Mouse (Mus musculus): ENCODE measurements around the gene Cmpk1. TPM values are rescaled to one million over a fixed set of nuclear protein-coding genes. Genes with fewer than 3 reads are reported as not detected.
"Not testable (repeated sequence)": the region's sequence is repeated elsewhere in the genome, so short reads cannot be mapped to it uniquely, and the experiment has no call there.

Cmpk1 gene
- polyA plus RNA-seq, 1 experiment: 2.9 TPM

GRCm38 (mm10) chr4:114986211-114986590 lies 840 bp downstream of the Cmpk1 start:
- H3K4me3 ChIP-seq (replicated peaks): peak overlapping the region; percentile 95
- peaks cover 34% of the 10 kb centered on the region for H3K4me1 ChIP-seq (ENCODE audit: control insufficient read depth)
- no peaks in the 10 kb centered on the region for H3K9me3 ChIP-seq (ENCODE audit: control insufficient read depth, low read length)
- H3K27me3 ChIP-seq (ENCODE audit: control insufficient read depth): no peaks in the 10 kb centered on the region
- TF ChIP-seq GATA1 (IDR thresholded peaks at IDR 0.05; ENCODE audit: low read length) (no peak), TAL1 (IDR thresholded peaks at IDR 0.05; ENCODE audit: low read length) (no peak)
- peaks cover 9% of the 10 kb centered on the region for H3K36me3 ChIP-seq (ENCODE audit: control insufficient read depth)

GRCm38 (mm10) chr4:114983020-114983419 lies 4.0 kb downstream of the Cmpk1 start:
- no peaks in the 10 kb centered on the region for H3K27me3 ChIP-seq (ENCODE audit: control insufficient read depth)
- H3K36me3 ChIP-seq (ENCODE audit: control insufficient read depth): peaks cover 9% of the 10 kb centered on the region
- H3K4me1 ChIP-seq (ENCODE audit: control insufficient read depth): peaks cover 33% of the 10 kb centered on the region
- no peak overlapping the region for H3K4me3 ChIP-seq (replicated peaks)
- H3K9me3 ChIP-seq (ENCODE audit: control insufficient read depth, low read length): no peaks in the 10 kb centered on the region
- no peak for TF ChIP-seq GATA1 (IDR thresholded peaks at IDR 0.05; ENCODE audit: low read length)
- no peak for TF ChIP-seq TAL1 (IDR thresholded peaks at IDR 0.05; ENCODE audit: low read length)

- Histone ChIP-seq H3K36me3 (ENCODE audit: control insufficient read depth) (peaks cover 9% of the 10 kb centered on the region), H3K4me3 (replicated peaks) (no peak overlapping the region), H3K4me1 (ENCODE audit: control insufficient read depth) (peaks cover 29% of the 10 kb centered on the region), H3K9me3 (ENCODE audit: control insufficient read depth, low read length) (no peaks in the 10 kb centered on the region), H3K27me3 (ENCODE audit: control insufficient read depth) (no peaks in the 10 kb centered on the region)
- TF ChIP-seq GATA1 (IDR thresholded peaks at IDR 0.05; ENCODE audit: low read length) (no peak), TAL1 (IDR thresholded peaks at IDR 0.05; ENCODE audit: low read length) (no peak)
Observed at GRCm38 (mm10) chr4:114982619-114983018, 4.4 kb downstream of the Cmpk1 start.

- H3K4me3 ChIP-seq (replicated peaks): no peak overlapping the region
- no peak for TF ChIP-seq GATA1 (IDR thresholded peaks at IDR 0.05; ENCODE audit: low read length)
- H3K36me3 ChIP-seq (ENCODE audit: control insufficient read depth): peaks cover 9% of the 10 kb centered on the region
- H3K4me1 ChIP-seq (ENCODE audit: control insufficient read depth): no peaks in the 10 kb centered on the region
- no peaks in the 10 kb centered on the region for H3K27me3 ChIP-seq (ENCODE audit: control insufficient read depth)
- H3K9me3 ChIP-seq (ENCODE audit: control insufficient read depth, low read length): no peaks in the 10 kb centered on the region
Observed at GRCm38 (mm10) chr4:114973229-114973740, 13.8 kb downstream of the Cmpk1 start.

GRCm38 (mm10) chr4:114970736-114971135 lies 16.3 kb downstream of the Cmpk1 start:
- no peaks in the 10 kb centered on the region for H3K9me3 ChIP-seq (ENCODE audit: control insufficient read depth, low read length)
- no peaks in the 10 kb centered on the region for H3K4me1 ChIP-seq (ENCODE audit: control insufficient read depth)
- H3K27me3 ChIP-seq (ENCODE audit: control insufficient read depth): no peaks in the 10 kb centered on the region
- H3K4me3 ChIP-seq (replicated peaks): no peak overlapping the region
- peaks cover 32% of the 10 kb centered on the region for H3K36me3 ChIP-seq (ENCODE audit: control insufficient read depth)
- TF ChIP-seq GATA1 (IDR thresholded peaks at IDR 0.05; ENCODE audit: low read length) (no peak), TAL1 (IDR thresholded peaks at IDR 0.05; ENCODE audit: low read length) (no peak)

- peaks cover 52% of the 10 kb centered on the region for H3K36me3 ChIP-seq (ENCODE audit: control insufficient read depth)
- not testable (repeated sequence) for H3K4me3 ChIP-seq (replicated peaks); H3K27me3 ChIP-seq (ENCODE audit: control insufficient read depth)
Observed at GRCm38 (mm10) chr4:114960881-114961280, 26.2 kb downstream of the Cmpk1 start.

GRCm38 (mm10) chr4:114959533-114959932 lies 27.5 kb downstream of the Cmpk1 start:
- Histone ChIP-seq H3K4me3 (replicated peaks) (no peak overlapping the region), H3K27me3 (ENCODE audit: control insufficient read depth) (no peaks in the 10 kb centered on the region), H3K4me1 (ENCODE audit: control insufficient read depth) (no peaks in the 10 kb centered on the region), H3K9me3 (ENCODE audit: control insufficient read depth, low read length) (no peaks in the 10 kb centered on the region), H3K36me3 (ENCODE audit: control insufficient read depth) (peaks cover 38% of the 10 kb centered on the region)
- TF ChIP-seq GATA1 (IDR thresholded peaks at IDR 0.05; ENCODE audit: low read length) (no peak), TAL1 (IDR thresholded peaks at IDR 0.05; ENCODE audit: low read length) (no peak)

More at GRCm38 (mm10) chr4:114960881-114961280, 26.2 kb downstream of the Cmpk1 start:
- not testable (repeated sequence) for H3K4me1 ChIP-seq (ENCODE audit: control insufficient read depth); H3K9me3 ChIP-seq (ENCODE audit: control insufficient read depth, low read length)

GRCm38 (mm10) chr4:114958786-114959185 lies 28.3 kb downstream of the Cmpk1 start:
- Histone ChIP-seq H3K9me3 (ENCODE audit: control insufficient read depth, low read length) (no peaks in the 10 kb centered on the region), H3K27me3 (ENCODE audit: control insufficient read depth) (no peaks in the 10 kb centered on the region), H3K36me3 (ENCODE audit: control insufficient read depth) (peaks cover 33% of the 10 kb centered on the region), H3K4me1 (ENCODE audit: control insufficient read depth) (no peaks in the 10 kb centered on the region), H3K4me3 (replicated peaks) (no peak overlapping the region)
- TF ChIP-seq TAL1 (IDR thresholded peaks at IDR 0.05; ENCODE audit: low read length): no peak
- TF ChIP-seq GATA1 (IDR thresholded peaks at IDR 0.05; ENCODE audit: low read length): no peak

- no peaks in the 10 kb centered on the region for H3K9me3 ChIP-seq (ENCODE audit: control insufficient read depth, low read length)
Observed at GRCm38 (mm10) chr4:114958231-114958630, 28.8 kb downstream of the Cmpk1 start.

GRCm38 (mm10) chr4:114957403-114957802 lies 29.6 kb downstream of the Cmpk1 start:
- H3K9me3 ChIP-seq (ENCODE audit: control insufficient read depth, low read length): no peaks in the 10 kb centered on the region
- no peaks in the 10 kb centered on the region for H3K27me3 ChIP-seq (ENCODE audit: control insufficient read depth)
- no peak overlapping the region for H3K4me3 ChIP-seq (replicated peaks)
- TF ChIP-seq GATA1 (IDR thresholded peaks at IDR 0.05; ENCODE audit: low read length) (no peak), TAL1 (IDR thresholded peaks at IDR 0.05; ENCODE audit: low read length) (no peak)
- H3K36me3 ChIP-seq (ENCODE audit: control insufficient read depth): peaks cover 24% of the 10 kb centered on the region
- no peaks in the 10 kb centered on the region for H3K4me1 ChIP-seq (ENCODE audit: control insufficient read depth)

More at GRCm38 (mm10) chr4:114958231-114958630, 28.8 kb downstream of the Cmpk1 start:
- TF ChIP-seq GATA1 (IDR thresholded peaks at IDR 0.05; ENCODE audit: low read length): no peak
- TF ChIP-seq TAL1 (IDR thresholded peaks at IDR 0.05; ENCODE audit: low read length): no peak
- H3K27me3 ChIP-seq (ENCODE audit: control insufficient read depth): no peaks in the 10 kb centered on the region
- H3K4me1 ChIP-seq (ENCODE audit: control insufficient read depth): no peaks in the 10 kb centered on the region
- peaks cover 32% of the 10 kb centered on the region for H3K36me3 ChIP-seq (ENCODE audit: control insufficient read depth)
- no peak overlapping the region for H3K4me3 ChIP-seq (replicated peaks)
